Mouse (Mus musculus) retina, embryonic 14.5 days (tissue): ENCODE results near the gene Tmprss13.
A peak's percentile ranks its signal among the peaks of the same experiment; 100 is the strongest.

ENCODE experiments used
- DNase-seq: peaks from one replicate; pipeline ENCODE4 v3.0.0-alpha.2; 2015; ENCODE audit warnings: low spot score

Gene Tmprss13

GRCm38 (mm10) chr9:45337406-45337805 lies 18.5 kb downstream of the Tmprss13 start:
- no peak for DNase-seq

- no peak for DNase-seq
Measured at GRCm38 (mm10) chr9:45343066-45343465, 24.2 kb downstream of the Tmprss13 start.

DNA sequence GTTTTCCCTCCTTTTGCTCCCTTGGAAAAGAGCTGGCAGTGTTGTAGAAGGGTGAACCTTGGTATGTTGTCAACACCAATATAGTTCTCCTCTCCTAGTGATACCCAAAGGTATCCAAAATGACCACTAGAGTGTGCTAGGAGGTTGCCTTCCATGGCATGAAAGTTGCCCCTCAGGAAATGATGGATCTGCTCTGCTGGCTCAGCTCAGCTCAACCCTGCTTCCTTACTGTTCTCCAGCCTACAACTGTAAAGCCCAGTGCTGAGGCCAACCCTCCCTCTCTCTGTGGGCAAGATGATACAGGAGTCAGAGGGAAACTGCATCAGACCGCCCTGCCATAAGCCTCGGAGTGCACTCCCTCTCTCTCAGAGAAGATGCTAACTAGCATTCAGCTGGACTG lies 26.6 kb downstream of the Tmprss13 start:
- DNase-seq: peak; percentile 75

DNA sequence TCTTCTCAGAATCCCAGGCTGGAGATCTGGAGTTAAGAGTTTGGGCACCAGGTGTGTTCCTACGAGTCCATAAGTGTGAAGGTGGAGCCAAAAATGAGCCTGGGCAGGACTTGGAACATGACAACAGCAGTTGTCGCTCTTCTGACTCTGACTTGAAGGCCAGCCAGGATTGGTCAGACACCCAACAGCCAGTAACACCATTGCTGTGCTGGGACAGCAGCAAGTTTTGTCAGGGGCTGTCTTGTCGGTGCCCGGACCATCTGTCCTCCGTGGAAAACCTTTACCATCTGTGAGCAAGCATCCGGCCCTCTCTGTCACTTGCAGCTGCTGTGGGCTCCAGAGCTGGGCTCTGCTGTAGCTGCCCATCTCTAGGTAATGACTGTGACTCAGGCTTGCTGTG lies 27.4 kb downstream of the Tmprss13 start:
- peak; percentile 16 for DNase-seq

GRCm38 (mm10) chr9:45348560-45348959 lies 29.7 kb downstream of the Tmprss13 start:
- DNase-seq: no peak

DNA sequence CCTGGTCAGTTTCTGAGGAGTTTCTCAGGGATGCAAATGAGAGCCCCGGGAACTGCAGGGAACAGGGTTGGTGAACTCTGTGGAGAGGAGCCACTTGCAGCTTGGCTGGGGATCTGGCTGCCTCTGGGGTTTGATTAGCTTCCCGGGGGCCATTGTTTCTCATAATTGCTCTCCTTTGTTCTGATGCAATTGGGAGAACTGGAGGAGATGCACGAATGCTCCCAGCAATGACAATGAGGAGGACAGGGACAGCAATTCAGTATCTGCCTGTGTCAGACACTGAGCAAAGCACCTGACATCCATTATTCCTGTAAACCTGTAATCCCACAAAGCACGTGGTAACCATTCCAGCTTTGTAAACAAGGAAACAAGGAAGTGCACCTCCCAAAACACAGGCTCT lies 30.3 kb downstream of the Tmprss13 start:
- peak; percentile 65 for DNase-seq

DNA sequence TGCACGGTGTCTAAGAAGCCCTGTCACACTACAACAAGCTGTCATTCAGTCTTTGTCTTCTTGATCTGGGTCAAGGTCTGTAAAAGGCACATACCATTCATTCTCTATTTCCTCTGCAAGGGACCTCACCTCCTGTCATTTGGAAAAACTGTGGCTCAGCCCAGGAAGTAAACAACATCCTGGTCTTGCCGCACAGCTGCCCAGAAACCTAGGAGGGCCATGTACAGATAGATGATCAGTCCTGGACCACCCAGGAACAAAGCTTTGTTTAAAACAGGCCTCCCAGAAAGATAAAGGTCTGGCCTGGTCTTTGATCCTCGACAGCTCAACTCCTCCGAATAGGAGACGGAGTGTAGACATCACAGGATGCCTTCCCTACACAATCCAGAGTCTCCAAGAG lies 31.0 kb downstream of the Tmprss13 start:
- DNase-seq: peak; percentile 22

GRCm38 (mm10) chr9:45355192-45355591 lies 36.3 kb downstream of the Tmprss13 start:
- DNase-seq: no peak

DNA sequence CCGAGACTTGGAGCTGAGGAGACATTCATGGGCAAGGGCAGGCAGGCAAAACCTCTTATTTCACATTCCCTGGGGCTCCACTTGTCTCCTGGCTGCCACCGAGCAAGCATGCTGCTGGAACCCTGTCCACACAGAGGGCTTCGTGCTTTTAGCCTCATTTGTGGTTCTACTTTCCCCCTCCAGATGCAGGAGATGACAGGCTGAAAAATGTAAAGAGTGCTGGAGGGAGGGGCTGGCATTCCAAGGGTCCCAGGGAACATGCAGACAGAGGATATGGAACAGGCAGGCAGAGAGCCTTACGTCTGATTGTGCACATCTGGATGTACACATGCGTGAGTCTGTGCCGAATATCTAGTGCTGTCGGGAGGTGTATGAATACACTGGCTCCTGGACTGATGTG lies 39.5 kb downstream of the Tmprss13 start:
- DNase-seq: no peak

DNA sequence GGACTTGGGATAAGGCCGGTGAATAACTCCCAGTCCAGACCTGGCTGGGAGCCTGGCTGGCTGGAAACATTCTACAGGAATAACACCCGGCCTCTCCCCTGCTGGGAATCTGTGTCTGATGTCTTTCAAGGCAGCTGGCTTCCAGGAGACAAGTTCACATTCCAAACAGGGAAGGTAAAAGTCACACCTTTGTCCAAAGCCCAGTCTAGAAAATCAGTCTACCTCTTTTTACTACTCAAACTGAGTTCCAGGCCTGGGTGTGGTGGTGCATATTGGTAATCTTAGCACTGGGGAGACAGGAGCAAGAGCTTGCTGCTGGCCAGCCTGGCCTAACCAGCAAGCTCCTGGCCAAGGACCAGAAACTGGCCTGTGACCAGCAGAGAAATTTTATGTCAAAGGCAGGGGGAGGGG lies 43.2 kb downstream of the Tmprss13 start:
- DNase-seq: no peak

DNA sequence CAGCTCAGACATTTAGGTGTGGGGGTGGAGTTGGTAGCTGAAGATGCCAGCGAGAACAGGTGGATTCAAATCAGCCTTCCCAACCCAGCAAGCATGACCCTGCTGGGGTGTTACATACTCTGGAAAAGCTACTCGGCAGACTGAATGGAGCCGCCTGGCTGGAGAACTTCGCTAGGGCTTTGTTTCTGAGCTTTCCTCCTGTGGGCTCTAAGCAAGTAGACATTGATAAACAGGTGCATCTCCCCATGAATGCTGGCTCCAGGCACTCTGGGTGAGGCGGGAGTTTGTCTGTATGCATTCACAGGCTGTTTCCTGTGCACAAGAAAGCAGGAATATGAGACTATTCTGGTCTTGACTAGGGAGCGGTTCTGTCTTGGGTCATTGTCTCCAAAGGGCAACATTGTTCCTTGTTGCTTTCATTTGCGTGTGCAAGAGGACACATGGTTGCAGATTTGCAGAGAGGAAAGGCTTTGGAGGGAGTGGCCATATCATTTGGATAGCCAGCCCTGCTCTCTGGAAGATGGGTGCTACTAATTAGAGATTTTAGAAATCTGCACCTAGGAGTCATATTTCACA lies 44.8 kb downstream of the Tmprss13 start:
- DNase-seq: no peak

GRCm38 (mm10) chr9:45367716-45368115 lies 48.8 kb downstream of the Tmprss13 start:
- DNase-seq: no peak

DNA sequence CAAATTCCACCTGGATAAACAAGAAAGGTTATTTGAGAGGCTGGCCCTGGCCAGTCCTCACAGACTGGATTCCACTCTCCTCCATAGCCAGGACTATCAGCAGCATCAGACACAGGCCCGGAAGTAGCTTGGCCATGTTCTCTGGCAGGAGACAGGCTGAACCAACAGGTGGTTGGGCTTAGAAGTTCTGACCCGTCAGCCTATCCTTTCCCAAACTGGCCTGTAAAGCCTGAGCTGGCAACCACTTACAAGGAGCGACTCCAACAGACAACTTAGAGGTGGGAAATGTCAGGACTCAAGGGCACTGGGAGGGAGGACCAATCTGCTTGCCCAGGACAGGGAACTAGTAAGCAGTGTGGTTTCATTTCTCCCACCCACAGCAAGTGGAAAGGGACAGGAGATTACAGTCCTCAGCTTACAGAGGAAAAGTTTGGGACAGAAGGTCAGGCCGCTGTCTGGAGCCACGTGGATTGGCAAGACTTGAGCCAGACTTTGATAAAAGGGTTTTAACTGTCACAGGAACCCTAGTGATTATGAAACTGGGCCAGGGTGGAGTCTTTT lies 49.5 kb downstream of the Tmprss13 start:
- DNase-seq: no peak

GRCm38 (mm10) chr9:45370117-45370561 lies 51.2 kb downstream of the Tmprss13 start, which contains the start of gene Fxyd6:
Gene Fxyd6, plus strand, starts transcription at chr9:45370185.
- DNase-seq: peak; percentile 80

DNA sequence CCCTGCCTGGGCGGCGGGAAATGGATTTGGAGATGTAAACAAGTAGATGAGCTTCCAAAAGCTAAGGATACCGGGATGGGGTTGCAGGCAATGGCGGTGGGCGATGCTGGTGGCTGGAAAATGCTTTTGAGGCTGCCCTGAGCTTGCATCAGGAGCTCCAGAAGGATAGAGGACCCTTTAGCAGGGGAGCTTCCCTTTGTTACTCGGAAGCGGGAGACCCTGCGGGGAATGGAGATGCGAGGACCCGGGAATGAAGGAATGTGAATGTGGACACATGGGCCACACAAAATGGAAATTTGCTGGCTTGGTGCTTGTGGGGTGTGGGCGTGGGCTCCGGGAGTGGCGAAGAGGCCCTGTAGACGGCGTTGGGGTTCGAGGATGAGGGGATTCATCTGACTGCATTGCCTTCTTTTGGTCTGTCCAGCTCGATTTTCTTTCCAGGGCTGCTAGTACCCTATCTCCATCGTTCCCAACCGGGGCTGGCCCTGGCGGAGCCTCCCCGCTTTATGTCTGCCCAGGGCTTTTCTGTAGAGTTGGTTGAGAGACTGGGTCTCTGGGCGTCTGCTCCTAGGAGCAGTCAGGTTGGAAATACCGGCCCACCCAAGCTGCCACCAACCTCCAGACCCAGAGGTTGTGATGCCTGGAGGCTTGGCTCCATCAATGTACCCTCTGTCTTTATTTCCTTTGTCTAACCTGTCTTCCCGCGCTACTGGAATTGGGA lies 51.9 kb downstream of the Tmprss13 start:
- no peak for DNase-seq

- DNase-seq: peak; percentile 63
Measured at GRCm38 (mm10) chr9:45371337-45371707, 52.4 kb downstream of the Tmprss13 start.

GRCm38 (mm10) chr9:45373896-45374295 lies 55.0 kb downstream of the Tmprss13 start:
- no peak for DNase-seq

DNA sequence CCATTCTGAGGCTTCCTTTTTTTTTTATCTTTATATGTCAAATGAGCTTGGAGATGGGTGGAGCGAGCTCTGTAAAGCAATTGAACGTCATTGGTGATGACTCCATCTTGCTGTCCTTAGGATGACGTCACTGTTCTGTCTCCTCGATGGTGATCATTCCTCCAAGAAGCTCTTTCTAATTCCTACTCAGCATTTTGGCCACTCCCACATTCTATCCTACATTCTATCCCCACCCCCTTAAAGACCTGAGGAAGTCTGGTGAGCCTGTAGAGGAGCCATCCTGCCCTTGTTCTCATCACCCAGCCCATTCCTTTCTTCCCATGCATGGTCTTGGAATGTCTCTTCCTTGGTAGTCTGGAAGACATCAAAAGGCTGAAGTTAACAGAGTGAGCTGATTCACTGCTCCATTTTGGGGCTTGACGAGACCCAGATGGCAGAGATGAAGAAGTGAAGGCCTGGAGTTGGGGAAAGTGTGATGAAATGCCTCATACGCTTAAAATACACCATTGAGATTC lies 56.1 kb downstream of the Tmprss13 start:
- no peak for DNase-seq

- no peak for DNase-seq
Measured at GRCm38 (mm10) chr9:45376427-45376826, 57.5 kb downstream of the Tmprss13 start.

- no peak for DNase-seq
Measured at GRCm38 (mm10) chr9:45376883-45377282, 58.0 kb downstream of the Tmprss13 start.

GRCm38 (mm10) chr9:45380411-45381251 lies 61.7 kb downstream of the Tmprss13 start:
- DNase-seq: peak; percentile 74

- no peak for DNase-seq
Measured at GRCm38 (mm10) chr9:45382336-45382735, 63.4 kb downstream of the Tmprss13 start.
